Mouse (Mus musculus): Measurements from ENCODE around the gene Krba1. TPM values are rescaled to one million over a fixed set of nuclear protein-coding genes. Genes with fewer than 3 reads are reported as not detected.

Krba1 gene
- polyA plus RNA-seq, 1 experiment from 2014 or later, result 21.1 TPM

GRCm38 (mm10) chr6:48428769-48429557, 33.6 kb downstream of the Krba1 start:
- Histone ChIP-seq H3K27me3 (no peaks in the 10 kb centered on the region), H3K9ac (no peak overlapping the region), H3K4me2 (no peak overlapping the region), H3K36me3 (ENCODE audit: poor library complexity, severe bottlenecking) (no peaks in the 10 kb centered on the region), H3K4me1 (no peaks in the 10 kb centered on the region), H3K9me3 (replicated peaks) (no peaks in the 10 kb centered on the region), H3K4me3 (no peak overlapping the region), H3K27ac (no peak overlapping the region)
- 70% methylated on average over 4 of the region's 4 CpGs for WGBS
- no peak for ATAC-seq

GRCm38 (mm10) chr6:48430748-48431147, 35.4 kb downstream of the Krba1 start:
- WGBS, result 76% methylated on average over 5 of the region's 5 CpGs
- H3K4me3 ChIP-seq, result no peak overlapping the region

DNA sequence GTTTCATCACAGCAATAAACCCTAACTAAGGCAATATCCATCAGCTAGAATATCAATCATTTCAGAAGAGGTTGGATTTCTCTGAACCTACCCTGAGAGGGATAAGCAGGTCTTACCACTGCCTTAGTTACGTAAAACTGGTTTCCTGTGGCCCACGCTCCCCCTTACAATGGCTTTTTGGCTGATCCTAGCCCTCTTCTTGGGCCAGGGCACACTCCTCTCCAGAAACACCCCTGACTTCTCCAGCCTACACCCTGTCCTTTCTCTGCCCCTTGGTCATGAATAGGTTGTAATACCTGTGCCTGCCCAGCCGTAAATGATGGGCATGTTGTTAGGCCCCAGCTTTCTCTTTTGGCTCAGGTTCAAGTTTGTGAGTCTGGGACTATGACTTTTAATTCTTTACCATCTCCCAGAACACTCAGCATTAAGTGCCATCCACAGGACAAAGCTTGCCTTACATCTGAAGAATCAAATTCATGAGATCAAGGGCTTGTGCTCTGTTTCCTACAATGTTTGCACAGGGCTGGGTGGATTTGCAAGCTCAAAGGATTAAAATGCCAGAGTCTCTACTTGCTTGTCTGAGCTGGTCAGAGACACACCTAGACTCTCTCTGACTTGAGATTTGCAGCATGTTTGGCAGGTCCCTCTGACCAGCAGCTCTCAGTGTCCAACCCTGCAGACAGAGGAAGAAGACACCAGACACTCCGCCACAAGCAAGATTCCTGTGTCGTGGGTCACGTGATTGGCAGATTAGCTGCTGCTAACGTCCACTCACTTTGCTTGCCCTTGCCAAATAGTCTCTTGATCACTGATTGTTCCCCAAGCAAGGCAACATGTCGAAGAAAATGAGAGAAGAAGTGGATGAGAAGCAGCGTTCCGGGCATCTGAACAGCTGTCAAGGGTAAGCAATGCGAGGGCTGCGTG, 37.8 kb downstream of the Krba1 start:
- H3K27me3 ChIP-seq, result peaks cover 14% of the 10 kb centered on the region
- no peak for ATAC-seq
- H3K4me1 ChIP-seq, result peaks cover 4% of the 10 kb centered on the region
- H3K27ac ChIP-seq, result no peak overlapping the region
- peaks cover 10% of the 10 kb centered on the region for H3K36me3 ChIP-seq (ENCODE audit: poor library complexity, severe bottlenecking)
- H3K4me3 ChIP-seq, result no peak overlapping the region
- no peak overlapping the region for H3K9ac ChIP-seq
- H3K4me2 ChIP-seq, result no peak overlapping the region
- H3K9me3 ChIP-seq (replicated peaks), result no peaks in the 10 kb centered on the region
- 70% methylated on average over 12 of the region's 12 CpGs for WGBS

More at GRCm38 (mm10) chr6:48430748-48431147, 35.4 kb downstream of the Krba1 start:
- Histone ChIP-seq H3K4me1 (no peaks in the 10 kb centered on the region), H3K9ac (no peak overlapping the region), H3K9me3 (replicated peaks) (no peaks in the 10 kb centered on the region), H3K4me2 (no peak overlapping the region), H3K27ac (no peak overlapping the region), H3K36me3 (ENCODE audit: poor library complexity, severe bottlenecking) (no peaks in the 10 kb centered on the region), H3K27me3 (no peaks in the 10 kb centered on the region)
- ATAC-seq, result no peak

GRCm38 (mm10) chr6:48434651-48435050, 39.3 kb downstream of the Krba1 start:
- Histone ChIP-seq H3K9me3 (replicated peaks) (no peaks in the 10 kb centered on the region), H3K27me3 (peaks cover 29% of the 10 kb centered on the region), H3K4me2 (no peak overlapping the region), H3K4me3 (no peak overlapping the region), H3K36me3 (ENCODE audit: poor library complexity, severe bottlenecking) (peaks cover 21% of the 10 kb centered on the region), H3K9ac (no peak overlapping the region), H3K27ac (no peak overlapping the region), H3K4me1 (peaks cover 19% of the 10 kb centered on the region)
- no peak for ATAC-seq
- WGBS, result 72% methylated on average over 6 of the region's 6 CpGs

DNA sequence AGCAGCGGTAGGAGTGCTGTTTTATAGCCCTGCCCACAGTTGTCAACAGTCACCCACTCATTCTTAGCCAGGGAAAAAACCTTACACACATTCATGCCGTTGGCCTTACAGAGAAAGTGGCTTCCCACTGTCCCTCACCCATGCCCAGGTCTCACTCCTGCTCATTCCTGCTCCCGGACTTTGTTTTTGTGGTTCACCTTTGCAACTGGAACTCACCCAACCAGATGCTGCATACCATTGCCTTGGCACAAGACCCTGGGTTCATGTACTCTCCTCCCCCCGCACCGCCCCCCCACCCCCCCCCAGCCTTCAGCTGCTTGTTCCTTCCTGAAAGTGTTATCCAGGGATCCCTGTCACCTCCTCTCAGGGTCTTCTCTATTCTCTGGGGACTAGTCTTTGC, 39.7 kb downstream of the Krba1 start:
- no peak for ATAC-seq
- WGBS, result 65% methylated on average over 5 of the region's 5 CpGs
- Histone ChIP-seq H3K27ac (no peak overlapping the region), H3K27me3 (peaks cover 32% of the 10 kb centered on the region), H3K4me2 (no peak overlapping the region), H3K9ac (no peak overlapping the region), H3K9me3 (replicated peaks) (no peaks in the 10 kb centered on the region), H3K4me1 (peaks cover 21% of the 10 kb centered on the region), H3K36me3 (ENCODE audit: poor library complexity, severe bottlenecking) (peaks cover 21% of the 10 kb centered on the region), H3K4me3 (no peak overlapping the region)

DNA sequence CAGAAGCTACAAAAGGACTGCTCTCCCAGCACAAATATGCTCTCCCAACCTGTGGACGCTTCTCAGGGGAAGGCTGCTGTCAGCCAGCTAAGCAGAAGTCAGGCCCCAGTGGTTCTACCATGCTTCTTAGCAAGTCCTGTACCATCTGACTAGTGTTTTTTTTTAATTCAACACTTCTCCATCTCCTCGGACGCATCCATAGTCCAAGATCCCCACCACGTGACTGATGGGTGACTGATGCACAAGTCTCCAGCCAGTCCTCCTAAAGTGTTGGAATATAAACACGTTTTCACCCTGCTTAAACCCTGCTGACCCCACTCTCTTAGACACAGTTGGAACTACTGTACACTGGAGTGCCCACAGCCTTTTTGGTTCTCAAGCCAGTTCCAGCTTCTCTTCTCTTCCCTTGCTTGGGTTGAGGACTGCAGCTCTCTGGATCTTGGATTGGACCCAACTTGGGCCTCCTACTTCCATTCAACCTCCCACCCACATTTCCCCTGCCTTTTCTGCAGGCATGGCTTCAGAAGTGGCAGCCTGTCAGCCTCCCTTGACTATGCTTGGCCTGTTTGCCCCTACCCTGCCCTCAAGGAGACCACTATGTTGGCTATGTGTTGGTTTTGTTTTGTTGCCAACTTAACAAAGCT, 40.4 kb downstream of the Krba1 start:
- no peaks in the 10 kb centered on the region for H3K9me3 ChIP-seq (replicated peaks)
- H3K36me3 ChIP-seq (ENCODE audit: poor library complexity, severe bottlenecking), result peaks cover 24% of the 10 kb centered on the region
- peaks cover 32% of the 10 kb centered on the region for H3K27me3 ChIP-seq
- H3K4me1 ChIP-seq, result peaks cover 24% of the 10 kb centered on the region
- H3K27ac ChIP-seq, result no peak overlapping the region
- no peak for ATAC-seq
- no peak overlapping the region for H3K4me3 ChIP-seq
- no peak overlapping the region for H3K4me2 ChIP-seq
- 83% methylated on average over 5 of the region's 5 CpGs for WGBS
- H3K9ac ChIP-seq, result no peak overlapping the region

DNA sequence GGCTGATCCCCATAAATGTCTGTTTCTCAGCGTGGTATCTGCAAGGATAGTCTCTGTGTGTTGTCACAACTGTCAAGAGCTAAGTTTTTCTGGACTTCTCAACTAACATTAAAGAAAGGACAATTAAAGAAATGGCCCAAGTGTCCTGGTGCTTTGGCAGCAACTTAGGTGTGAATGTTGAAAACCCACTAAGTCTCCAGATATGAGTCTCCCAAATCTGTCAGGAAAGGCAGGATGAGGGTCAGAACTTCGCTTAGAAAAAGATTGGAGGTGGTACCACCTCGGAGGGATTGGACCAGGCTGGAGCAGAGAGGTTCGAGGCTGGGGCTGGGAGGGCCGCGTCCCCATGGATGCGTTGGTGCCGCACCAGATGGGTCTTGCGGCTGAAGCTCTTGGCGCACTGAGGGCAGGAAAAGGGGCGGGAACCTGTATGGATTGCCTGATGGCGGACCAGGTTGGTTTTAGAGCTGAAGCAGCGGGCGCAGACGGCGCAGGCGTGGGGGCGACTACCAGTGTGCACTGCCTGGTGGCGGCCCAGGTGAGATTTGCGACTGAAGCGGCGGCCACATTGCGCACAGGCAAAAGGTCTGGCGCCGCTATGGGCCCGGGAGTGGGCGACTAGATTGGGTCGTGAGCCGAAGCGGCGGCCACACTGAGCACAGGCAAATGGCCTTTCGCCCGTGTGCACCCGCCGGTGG, 42.4 kb downstream of the Krba1 start:
- Histone ChIP-seq H3K27me3 (peaks cover 32% of the 10 kb centered on the region), H3K4me1 (peaks cover 31% of the 10 kb centered on the region), H3K9ac (0 out of 2 replicates have a peak overlapping the region, but pooled peaks have one; percentile 5), H3K36me3 (ENCODE audit: poor library complexity, severe bottlenecking) (peaks cover 42% of the 10 kb centered on the region), H3K4me3 (0 out of 2 replicates have a peak overlapping the region, but pooled peaks have one; percentile 19), H3K4me2 (peak overlapping the region; percentile 43), H3K27ac (no peak overlapping the region), H3K9me3 (replicated peaks) (no peaks in the 10 kb centered on the region)
- 44% methylated on average over 35 of the region's 35 CpGs for WGBS
- peak; percentile 14; the same call in 1 of the 2 replicates for ATAC-seq

DNA sequence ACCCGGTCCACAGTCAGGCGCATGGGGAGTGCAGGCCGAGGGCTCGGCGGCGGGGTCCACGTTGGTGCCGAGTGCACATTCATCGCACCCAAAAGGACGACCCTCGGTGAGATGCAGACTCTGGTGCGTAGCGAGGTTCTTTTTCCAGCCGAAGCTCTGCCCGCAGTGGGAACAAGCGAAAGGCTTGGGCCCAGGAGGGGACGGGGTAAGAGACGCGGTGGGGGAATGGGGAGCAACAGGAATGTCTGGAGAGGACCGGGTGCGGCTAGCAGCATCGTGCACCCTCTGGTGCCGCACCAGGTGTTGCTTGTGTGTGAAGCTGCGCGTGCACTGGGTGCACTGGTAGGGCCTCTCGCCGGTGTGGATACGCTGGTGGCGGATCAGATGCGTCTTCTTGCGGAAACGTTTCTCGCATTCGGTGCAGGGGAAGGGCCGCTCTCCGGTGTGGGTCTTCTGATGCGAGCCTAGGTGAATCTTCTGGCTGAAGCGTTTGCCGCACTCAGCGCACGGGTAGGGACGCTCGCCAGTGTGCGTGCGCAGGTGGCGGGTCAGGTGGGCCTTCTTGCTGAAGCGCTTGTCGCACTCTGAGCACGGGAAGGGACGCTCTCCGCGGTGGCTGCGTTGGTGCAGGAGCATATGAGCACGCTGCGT, 43.2 kb downstream of the Krba1 start:
- 0 out of 2 replicates have a peak overlapping the region, but pooled peaks have one; percentile 5 for H3K9ac ChIP-seq
- peak overlapping the region; percentile 19 for H3K4me3 ChIP-seq
- H3K27ac ChIP-seq, result no peak overlapping the region
- H3K36me3 ChIP-seq (ENCODE audit: poor library complexity, severe bottlenecking), result peaks cover 42% of the 10 kb centered on the region
- H3K4me1 ChIP-seq, result peaks cover 37% of the 10 kb centered on the region
- peak overlapping the region; percentile 43 for H3K4me2 ChIP-seq
- no peaks in the 10 kb centered on the region for H3K9me3 ChIP-seq (replicated peaks)
- 0 out of 2 replicates have a peak, but pooled peaks have one; percentile 11 for ATAC-seq
- WGBS, result 18% methylated on average over 55 of the region's 55 CpGs
- H3K27me3 ChIP-seq, result peaks cover 32% of the 10 kb centered on the region

- H3K27me3 ChIP-seq, result peaks cover 32% of the 10 kb centered on the region
- H3K4me3 ChIP-seq, result no peak overlapping the region
Observed at GRCm38 (mm10) chr6:48439654-48440053, 44.3 kb downstream of the Krba1 start.

GRCm38 (mm10) chr6:48440306-48441014, 45.1 kb downstream of the Krba1 start:
- Histone ChIP-seq H3K27ac (no peak overlapping the region), H3K4me2 (no peak overlapping the region), H3K36me3 (ENCODE audit: poor library complexity, severe bottlenecking) (peaks cover 42% of the 10 kb centered on the region), H3K9me3 (replicated peaks) (no peaks in the 10 kb centered on the region), H3K27me3 (peaks cover 32% of the 10 kb centered on the region), H3K4me1 (peaks cover 40% of the 10 kb centered on the region), H3K4me3 (no peak overlapping the region), H3K9ac (no peak overlapping the region)
- no peak for ATAC-seq
- 37% methylated on average over 14 of the region's 14 CpGs for WGBS

More at GRCm38 (mm10) chr6:48439654-48440053, 44.3 kb downstream of the Krba1 start:
- Histone ChIP-seq H3K9ac (no peak overlapping the region), H3K4me1 (peaks cover 40% of the 10 kb centered on the region), H3K9me3 (replicated peaks) (no peaks in the 10 kb centered on the region), H3K27ac (no peak overlapping the region), H3K36me3 (ENCODE audit: poor library complexity, severe bottlenecking) (peaks cover 42% of the 10 kb centered on the region), H3K4me2 (no peak overlapping the region)
- no peak for ATAC-seq

All from forebrain, embryonic 13.5 days (tissue).